Mouse (Mus musculus) right cerebral cortex, postnatal 4 days (tissue): ENCODE measurements around the gene Mrpl45.

Experiments used
- DNase-seq: peaks from one replicate; pipeline ENCODE4 v3.0.0-alpha.2; 2022

Gene Mrpl45

DNA sequence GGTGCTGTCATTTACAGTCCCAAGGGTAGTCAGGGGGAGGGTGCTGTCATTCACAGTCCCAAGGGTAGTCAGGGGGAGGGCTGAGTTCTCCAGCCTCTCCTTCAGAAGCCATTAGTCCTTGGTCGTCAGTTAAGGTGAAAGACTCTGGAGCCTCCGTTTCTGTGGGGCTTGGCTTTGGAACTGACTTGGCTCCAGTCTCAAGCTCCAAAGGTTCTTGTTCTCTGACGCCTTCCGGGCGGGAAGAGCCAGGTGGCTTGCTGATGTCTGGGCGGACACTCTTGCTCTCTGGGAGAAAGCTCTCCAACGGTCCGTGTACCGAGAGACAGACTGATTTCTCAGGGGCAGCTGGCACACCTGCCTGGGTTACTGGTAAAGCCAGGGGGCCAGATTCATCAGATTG is 18.9 kb downstream of the Mrpl45 start:
- DNase-seq = no peak

DNA sequence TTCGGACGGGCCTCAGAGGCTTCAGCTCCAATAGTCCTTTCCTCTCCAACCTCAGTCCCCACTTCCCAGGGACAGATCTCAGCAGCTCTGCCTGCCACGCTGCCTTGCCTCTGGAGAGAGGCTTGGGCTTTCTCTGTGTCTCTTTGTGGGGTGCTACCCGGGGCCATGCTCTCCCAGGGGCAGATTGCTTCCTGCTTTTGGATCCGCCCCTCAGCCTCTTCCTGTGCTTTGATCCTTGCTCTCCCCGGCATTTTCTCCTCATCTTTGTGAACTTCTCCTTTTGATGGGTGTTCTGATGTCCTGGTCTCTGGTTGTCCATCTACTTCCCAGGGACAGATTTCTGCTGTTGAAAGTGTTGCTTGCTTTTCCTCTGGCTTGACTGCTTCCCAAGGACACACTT is 20.7 kb downstream of the Mrpl45 start:
- DNase-seq = no peak

DNA sequence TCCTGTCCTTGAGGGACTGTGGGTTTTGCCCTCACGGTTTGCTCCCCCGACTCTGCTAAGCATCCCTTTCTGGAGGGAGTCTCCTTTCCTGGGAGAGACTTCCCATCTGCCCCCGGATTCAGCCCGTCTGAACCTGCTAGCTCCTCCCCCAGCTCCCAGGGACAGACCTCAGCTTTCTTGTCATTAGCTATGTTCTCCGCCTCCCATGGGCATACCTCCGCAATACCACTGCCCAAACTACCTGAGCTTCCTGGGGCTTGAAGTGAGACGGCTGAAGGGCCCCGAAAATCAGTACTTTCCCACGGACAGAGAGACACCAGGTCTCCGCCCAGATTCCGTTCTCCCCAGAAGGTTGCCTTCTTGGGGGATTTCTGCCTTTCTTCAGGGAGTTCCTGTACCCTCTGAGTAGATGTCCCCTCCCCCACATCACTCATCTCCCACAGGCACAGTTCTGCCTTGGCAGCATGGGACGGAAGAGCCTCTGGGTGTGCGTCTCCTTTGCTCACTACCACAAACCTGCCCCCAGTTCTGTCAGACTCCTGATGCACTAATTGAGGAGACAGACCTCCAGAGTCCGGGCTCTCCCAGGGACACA is 21.3 kb downstream of the Mrpl45 start:
- DNase-seq = no peak

DNA sequence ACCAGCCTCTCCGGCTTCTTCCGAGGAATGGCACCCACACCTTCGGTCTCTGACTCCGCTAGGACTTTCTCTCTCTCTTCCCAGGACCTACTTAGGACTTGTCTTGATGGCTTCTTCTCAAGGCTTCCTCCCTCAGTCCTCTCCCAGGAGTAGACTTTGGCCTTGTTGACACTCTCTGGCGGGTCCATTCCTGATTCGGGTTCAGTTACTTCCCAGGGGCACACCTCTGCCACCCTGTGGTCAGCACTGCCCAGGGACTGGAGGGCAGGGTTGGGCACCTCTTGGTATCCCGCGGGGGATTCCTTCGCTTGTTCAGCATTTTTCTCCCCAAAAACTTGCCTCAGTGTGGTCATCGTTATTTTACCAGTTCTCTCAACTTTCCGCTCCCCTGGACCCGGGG is 21.8 kb downstream of the Mrpl45 start:
- DNase-seq = no peak

DNA sequence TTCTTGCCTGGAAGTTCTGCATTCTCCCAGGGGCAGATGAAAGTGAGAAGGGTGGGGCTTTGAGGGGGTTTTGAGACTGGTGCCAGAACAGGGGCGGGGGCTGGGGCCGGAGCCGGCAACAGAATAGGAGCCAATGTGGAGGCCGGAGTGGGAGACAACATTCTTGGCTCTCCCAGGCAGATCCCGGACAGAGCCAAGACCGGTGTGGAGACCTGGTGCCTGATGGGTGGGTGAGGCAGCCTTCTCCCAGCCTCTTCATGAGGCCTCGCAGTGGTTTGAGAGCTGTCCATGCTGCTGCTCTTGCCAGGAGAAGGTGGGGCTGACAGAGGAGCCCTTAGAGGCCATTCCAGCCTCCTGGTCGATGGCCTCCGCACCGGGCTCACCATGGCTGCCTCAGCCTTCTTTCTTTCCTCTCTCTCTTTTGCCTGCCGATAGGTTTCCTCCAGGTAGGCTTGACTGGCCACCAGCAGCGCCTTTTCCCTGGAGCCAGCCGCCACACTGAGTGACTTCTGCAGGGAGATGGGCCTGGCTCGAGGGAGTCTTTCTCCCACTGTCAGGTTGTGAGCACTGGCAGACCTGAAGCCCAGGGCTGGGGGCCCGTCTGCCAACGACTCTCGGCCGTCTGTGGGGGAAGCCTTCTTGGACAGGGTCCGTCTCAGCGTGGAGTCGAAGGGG is 22.9 kb downstream of the Mrpl45 start:
- no peak for DNase-seq

DNA sequence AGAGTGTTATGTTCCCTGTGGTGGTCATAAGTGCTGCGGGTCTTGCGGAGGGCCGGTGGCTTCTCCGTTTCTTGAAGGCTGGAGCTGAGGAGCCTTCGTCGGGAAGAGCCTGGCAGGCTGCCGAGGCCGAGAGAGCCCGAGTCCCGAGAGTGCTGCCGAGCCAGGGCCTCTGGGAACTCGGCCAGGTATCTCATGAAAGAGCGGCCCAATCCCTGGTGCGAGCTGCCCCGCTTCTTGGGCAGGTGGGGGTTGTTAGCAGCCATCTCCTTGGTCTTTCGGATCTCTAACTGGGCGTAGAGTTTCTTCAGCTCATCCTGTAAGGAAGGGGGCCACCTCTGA is 23.4 kb downstream of the Mrpl45 start:
- peak; percentile 75 for DNase-seq

DNA sequence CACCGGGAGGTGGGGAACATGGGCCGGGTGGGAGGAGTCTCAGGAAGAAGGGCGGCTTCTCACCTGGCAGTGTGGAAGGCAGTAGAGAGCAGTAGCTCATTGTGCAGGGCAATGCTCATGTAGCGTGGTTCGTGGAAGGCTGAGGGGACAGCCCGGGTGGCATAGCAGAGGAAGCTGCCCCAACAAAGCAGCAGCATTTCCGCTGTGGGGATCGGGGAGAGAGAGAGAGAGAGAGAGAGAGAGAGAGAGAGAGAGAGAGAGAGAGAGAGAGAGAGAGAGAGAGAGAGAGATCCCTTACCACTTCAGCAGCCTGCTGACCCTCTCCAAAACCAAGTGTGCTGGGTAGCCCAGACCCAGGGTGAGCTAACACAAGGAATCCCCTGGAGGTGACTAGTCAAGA is 27.7 kb downstream of the Mrpl45 start:
- DNase-seq = no peak

DNA sequence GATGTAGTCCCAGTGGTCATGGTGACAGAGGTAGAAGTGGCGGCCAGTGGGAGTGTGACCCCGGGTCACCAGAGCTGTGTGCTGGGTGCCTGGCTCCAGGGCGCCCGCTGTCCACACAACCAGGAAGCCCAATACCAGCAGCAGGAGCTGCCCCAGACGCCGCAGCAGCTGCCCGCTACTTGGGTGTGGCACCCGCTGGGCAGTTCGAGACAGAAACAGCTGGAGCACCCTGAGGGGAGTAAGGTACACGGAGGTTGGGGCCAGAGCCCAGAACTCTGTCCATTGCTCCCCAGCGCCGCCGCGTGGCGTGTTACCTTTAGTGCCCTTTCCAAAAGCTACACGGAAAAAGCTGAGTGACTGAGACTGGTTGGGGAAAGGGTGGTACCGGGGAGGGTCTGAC is 28.1 kb downstream of the Mrpl45 start:
- DNase-seq = no peak

DNA sequence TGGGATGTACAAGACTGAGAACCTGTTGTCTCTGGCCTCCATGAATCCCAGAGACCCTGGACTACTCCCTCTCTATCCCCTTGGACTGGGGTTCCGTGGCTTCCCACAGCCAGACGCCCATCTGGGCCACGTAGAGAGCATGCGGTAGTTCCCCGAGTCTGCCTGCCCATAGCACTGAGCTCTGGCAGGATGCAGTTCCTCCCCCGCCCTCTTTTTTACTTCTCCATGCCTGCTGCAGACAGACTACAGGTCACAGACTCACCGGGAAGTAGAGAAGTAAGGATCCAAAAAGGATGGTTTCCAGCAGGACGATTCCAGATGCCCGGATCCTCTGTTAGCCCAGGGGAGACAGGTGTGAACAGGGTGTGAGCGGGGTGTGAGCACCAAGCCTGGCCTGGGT is 29.9 kb downstream of the Mrpl45 start:
- no peak for DNase-seq

DNA sequence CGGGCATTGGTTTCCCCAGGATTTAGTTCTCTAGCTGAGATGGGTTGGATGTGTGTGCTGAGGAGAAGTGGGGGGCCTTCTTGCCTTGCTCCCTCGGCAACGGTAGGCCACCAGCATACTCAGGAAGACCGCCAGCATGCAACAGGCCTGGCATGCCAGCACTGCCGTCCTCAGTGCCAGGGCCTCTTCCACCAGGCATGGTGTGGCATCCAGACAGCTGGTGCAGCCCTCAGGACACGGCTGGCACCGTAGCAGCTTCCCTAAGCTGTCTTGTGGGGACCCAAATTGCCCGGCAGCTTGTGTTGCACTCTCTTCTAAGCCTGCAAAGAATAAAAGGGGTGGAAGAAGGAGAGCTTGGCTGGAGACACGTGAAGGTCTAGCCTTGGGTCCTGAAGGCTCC is 30.9 kb downstream of the Mrpl45 start:
- DNase-seq = peak; percentile 29

DNA sequence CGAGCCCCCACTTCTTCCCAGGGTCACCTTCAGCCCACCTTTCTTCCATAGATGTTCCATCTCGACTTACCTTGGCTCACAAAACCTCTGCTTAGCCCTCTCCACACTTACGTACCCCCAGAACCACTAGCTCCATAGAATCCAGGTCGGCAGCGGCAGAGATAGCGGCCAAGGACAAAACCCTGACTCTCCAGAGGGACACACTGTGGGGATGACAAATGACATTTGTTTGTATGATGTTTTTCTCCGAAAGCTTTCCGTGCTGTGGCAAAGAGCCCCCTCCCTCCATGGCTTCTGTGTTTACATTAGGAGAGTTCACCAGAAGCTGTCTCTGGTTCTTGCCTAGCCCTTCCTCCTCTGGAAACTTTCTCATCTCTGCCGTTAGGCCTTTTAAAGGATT is 31.8 kb downstream of the Mrpl45 start:
- DNase-seq = no peak

DNA sequence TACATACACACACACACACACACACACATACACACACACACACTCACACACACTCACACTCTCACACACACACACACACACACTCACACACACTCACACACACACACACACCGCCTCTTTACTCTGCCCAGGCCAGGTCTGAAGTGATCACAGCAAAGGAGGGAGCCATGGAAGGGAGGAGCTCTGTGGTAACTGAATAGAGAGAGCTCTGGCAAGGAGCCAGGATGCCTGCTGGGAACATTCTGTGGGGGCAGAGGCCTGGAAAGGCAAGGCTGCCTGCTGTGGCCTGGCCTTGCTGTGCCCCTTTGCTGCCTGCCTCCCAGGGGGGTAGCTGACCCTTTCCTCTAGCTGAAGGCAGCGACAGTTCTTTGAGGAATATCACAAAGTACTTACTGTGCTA is 34.5 kb downstream of the Mrpl45 start:
- DNase-seq = peak; percentile 78

DNA sequence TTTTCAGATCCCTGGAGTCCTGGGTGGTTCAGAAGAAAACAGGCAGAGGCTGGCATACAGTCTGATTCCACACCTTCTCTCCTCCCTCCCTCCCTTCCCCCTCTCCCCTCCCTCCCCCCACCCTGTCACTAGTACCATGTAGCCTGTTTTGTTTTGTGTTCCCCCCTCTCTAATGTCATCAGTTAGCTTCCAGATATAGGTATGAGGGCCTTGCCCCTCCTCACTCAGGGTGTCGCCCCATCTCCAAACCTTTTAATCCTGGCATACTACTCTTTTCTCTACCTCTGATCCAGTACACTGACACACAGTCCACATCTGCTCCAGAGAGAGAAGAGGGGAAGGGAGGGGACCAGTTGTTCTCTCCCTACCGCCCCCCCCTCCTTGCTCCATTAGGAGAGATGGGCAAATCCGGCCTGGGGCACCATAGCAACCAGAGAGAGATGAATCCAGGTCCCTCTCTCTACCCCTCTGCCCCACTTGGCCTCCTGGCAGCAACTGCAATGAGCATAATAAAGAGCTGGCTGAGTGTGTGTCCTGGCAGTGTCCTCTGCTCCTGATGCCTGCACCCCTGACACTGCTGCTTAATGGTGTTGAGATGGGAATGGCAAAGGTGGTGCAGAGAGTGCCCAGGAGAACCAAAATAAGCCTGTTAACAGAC is 36.6 kb downstream of the Mrpl45 start, which contains the start of gene Gpr179:
Gene Gpr179, minus strand, starts transcription at position 51 of the 658 bp plus-strand sequence.
- no peak for DNase-seq

DNA sequence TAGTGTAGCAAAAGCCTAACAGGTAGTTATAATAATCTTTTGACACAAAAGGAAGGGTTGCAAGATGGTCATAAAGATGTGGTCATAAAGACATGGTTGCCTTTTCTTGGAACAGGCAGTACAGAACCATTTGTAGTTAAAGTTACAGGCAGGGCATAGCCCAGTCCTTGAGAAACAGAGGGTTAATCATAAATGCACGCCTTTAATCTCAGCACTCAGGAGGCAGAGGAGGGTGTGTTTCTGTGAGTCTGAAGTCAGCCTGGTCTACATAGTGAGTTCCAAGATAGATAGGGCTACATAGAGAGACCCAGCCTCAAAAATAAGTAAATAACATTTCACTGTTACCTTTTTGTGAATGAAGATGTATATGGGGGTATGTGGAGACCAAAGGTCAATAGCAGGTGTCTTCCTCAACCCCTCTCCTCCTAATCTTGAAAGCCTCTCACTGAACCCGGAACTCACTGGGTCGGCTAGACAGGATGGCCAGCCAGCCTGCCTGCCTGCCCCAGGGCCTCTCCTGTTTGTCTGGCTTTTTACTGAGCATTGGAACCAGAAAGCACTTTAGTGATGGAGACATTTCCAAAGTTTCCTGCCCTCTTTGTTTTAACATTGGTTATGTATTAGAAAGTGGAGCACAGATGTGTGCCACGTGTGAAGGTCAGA is 37.5 kb downstream of the Mrpl45 start:
- no peak for DNase-seq

DNA sequence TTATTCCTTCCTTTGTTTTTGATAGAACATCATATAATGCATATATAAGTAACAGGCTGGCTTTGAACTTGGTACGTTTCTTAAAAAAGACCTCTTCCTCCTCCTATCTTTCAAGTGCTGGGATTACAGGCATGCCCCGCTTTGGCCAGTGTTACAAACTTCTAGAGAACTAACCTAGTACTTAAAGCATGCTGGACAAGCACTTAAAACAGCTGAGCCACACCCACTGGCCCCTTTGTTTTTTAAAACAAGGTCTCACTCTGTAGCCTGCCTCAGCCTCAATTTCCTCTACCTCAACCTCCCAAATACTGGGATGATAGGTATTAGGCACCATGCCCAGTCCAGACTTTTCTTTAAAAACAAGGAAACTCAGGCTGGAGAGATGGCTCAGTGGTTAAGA is 39.1 kb downstream of the Mrpl45 start:
- no peak for DNase-seq

DNA sequence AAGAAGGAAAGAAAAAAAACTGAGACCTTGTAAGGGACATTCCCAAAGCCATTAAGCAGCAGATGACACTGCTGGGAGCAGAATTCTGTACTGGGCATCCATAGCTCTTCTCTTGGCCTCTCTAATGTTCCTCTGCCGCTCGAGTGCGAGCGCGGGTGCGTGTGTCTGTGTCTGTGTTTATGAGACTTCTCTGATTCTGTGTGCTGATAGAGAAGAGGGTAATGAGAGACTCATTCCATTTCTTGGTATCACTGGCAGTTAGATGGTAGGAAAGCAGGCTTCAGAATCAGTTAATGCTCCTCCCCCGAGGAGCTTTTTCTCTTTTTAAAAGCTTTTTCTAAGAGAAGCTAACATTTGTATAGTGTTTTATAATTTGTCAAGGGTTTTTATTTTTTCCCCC is 39.7 kb downstream of the Mrpl45 start:
- DNase-seq = no peak

DNA sequence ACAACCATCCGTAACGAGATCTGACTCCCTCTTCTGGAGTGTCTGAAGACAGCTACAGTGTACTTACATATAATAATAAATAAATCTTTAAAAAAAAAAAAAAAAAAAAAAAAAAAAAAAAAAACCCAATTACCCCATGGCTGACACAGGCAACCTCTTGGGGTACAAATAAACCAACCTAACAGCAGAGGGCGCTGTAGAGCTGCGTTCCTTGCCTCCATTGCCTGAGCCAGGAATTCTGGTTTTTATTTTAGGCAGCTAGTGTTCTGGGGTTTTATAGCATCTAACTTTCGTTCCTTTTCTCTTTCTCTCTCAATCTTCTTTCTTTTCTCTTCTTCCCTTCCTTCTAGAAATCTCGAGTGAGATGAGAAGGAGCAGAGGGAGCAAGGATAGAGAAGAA is 42.1 kb downstream of the Mrpl45 start:
- DNase-seq = peak; percentile 63

DNA sequence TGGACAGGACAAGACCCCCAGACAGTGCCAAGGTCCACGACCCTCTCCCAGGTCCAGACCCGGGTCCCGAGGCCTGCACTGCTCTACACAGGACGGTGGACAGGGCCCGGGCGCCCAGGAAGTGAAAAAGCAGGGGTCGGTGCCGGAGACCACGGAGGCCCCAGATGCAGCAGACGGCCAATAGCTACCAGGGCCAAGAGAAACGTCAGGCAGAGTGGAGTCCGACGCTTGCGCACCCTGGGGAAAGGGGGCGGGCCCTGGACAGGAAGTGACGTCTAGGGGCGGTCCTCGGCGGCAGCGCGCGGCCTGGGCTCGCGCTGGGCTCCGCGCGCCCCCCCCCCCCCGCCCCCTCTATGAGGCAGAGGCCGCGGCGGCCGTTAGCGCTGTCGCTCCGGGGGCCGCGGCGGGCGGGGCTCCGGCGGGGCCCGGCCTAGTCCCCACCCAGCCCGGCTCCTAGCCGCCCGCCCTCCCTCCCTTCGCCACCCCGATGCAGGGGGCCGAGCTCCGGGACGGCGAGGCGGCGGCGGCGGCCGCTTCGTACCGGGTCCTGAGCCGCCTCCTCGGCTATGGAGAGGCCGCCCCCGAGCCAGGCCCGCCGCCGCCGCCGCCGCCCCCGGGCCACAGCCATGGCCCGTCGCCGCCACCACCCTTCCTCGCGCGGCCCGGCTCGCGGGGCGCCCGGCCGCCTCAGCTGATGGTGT is 46.6 kb downstream of the Mrpl45 start, which contains the start of gene Socs7:
Gene Socs7, plus strand, starts transcription at position 604 of the 701 bp plus-strand sequence.
- peak; percentile 93 for DNase-seq

DNA sequence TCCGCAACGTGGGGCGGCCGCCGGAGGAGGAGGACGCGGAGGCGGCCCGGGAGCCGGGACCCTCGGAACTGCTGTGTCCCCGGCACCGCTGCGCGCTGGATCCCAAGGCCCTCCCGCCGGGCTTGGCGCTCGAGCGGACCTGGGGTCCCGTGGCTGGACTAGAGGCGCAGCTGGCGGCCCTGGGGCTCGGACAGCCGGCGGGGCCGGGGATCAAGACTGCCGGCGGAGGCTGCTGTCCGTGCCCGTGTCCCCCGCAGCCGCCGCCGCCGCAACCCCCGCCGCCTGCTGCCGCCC is 47.1 kb downstream of the Mrpl45 start:
- DNase-seq = no peak

DNA sequence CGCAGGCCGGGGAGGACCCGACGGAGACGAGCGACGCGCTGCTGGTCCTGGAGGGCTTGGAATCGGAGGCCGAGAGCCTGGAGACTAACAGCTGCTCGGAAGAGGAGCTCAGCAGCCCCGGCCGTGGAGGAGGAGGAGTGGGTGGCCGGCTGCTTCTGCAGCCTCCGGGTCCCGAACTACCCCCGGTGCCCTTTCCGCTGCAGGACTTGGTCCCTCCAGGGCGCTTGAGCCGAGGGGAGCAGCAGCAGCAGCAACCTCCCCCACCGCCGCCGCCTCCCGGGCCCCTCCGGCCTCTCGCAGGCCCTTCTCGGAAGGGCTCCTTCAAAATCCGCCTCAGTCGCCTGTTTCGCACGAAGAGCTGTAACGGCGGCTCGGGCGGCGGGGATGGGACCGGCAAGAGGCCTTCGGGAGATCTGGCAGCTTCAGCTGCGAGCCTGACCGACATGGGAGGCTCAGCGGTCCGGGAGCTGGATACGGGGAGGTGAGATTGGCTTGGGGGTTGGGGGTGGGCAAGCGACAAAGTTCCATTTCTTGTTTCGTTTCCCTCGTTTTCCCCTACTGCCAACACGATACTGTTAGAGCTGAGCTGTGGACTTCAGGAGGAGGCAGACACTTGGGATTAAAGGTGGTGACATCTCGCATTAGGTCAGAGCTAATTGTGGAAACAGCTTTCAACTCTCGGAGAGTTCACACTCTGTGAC is 47.6 kb downstream of the Mrpl45 start:
- peak; percentile 39 for DNase-seq

DNA sequence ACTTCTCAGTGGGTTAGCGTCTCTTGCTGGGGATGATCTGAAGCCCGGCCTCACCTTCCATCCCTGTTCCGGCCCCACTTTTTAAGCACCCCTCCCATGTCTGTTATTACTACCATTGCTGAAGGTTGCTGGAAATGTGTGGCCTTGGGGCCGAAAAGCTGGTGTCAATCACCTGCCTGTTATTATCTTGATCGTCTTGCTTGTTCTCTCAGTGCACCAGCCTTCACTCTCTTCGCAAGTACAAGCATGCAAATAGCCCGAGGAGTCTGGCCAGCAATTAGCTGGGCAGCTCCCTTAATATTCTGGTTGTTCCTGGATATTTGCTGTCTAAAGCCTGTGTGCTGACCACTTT is 48.1 kb downstream of the Mrpl45 start:
- DNase-seq = no peak

DNA sequence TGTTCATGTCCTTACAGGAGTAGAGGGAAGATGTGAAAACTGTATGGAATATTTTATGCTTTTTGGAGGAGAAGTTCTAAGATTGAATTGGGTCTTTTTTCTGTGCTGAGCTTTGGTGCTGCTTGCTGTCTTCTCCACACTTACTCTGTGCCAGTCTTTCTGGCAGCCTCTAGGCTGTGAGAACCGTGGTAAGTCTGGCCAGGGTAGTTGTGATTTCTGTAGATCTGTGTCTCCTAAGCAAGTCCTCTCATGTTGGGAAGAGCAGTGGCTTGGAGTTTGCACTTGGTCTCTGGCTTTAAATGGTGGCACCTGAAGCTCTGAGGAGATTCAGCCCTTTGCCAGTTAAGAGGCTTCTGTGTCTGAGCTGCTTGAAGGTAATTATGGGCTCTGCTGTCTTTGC is 50.0 kb downstream of the Mrpl45 start:
- DNase-seq = no peak

DNA sequence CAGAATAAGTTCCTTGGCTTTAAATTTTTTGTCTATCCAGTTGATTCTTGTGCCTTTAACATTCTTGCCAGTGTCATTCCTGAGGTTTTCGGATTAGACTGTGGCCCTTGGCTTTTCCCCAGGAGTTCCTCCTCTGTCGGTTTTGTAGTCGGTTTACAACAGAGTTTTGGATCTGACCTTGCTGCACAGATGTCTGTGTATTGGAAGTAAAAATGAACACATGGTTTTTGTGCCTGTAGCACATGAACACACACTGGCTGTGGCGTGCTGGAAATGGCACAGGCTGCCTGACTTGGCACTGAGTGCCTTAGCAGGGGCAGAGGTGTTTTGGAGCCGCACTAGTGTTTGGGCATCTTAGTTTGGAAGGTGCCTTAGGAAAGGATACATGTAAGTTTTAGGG is 53.0 kb downstream of the Mrpl45 start:
- DNase-seq = no peak
